Mouse (Mus musculus): Measurements from ENCODE around the gene Gna11.

The Gna11 gene

GRCm38 (mm10) chr10:81565257-81566228 is 20.6 kb upstream of the Gna11 start:
- DNase-seq (ENCODE audit: low spot score), result no peak

GRCm38 (mm10) chr10:81564734-81565133 is 19.7 kb upstream of the Gna11 start:
- no peak for DNase-seq (ENCODE audit: low spot score)

GRCm38 (mm10) chr10:81564216-81564615 is 19.2 kb upstream of the Gna11 start:
- DNase-seq (ENCODE audit: low spot score), result no peak

- no peak for DNase-seq (ENCODE audit: low spot score)
Measured at GRCm38 (mm10) chr10:81563481-81563880, 18.5 kb upstream of the Gna11 start.

GRCm38 (mm10) chr10:81562411-81562810 is 17.4 kb upstream of the Gna11 start:
- no peak for DNase-seq (ENCODE audit: low spot score)

- DNase-seq (ENCODE audit: low spot score), result no peak
Measured at GRCm38 (mm10) chr10:81560719-81561459, 15.9 kb upstream of the Gna11 start.

GRCm38 (mm10) chr10:81559627-81560539 is 14.9 kb upstream of the Gna11 start:
- no peak for DNase-seq (ENCODE audit: low spot score)

GRCm38 (mm10) chr10:81559163-81559626 is 14.2 kb upstream of the Gna11 start, which contains the start of gene Aes:
Gene Aes (plus strand): TSS chr10:81559488.
- no peak for DNase-seq (ENCODE audit: low spot score)

- no peak for DNase-seq (ENCODE audit: low spot score)
Measured at GRCm38 (mm10) chr10:81557491-81557890, 12.5 kb upstream of the Gna11 start.

GRCm38 (mm10) chr10:81556282-81556681 is 11.3 kb upstream of the Gna11 start:
- DNase-seq (ENCODE audit: low spot score), result no peak

- DNase-seq (ENCODE audit: low spot score), result no peak
Measured at GRCm38 (mm10) chr10:81553807-81554755, 9.1 kb upstream of the Gna11 start.

- DNase-seq (ENCODE audit: low spot score), result no peak
Measured at GRCm38 (mm10) chr10:81553232-81553631, 8.2 kb upstream of the Gna11 start.

- peak; percentile 72 for DNase-seq (ENCODE audit: low spot score)
Measured at GRCm38 (mm10) chr10:81551597-81552102, 6.7 kb upstream of the Gna11 start.

- no peak for DNase-seq (ENCODE audit: low spot score)
Measured at GRCm38 (mm10) chr10:81550257-81550656, 5.3 kb upstream of the Gna11 start.

- no peak for DNase-seq (ENCODE audit: low spot score)
Measured at GRCm38 (mm10) chr10:81548944-81549343, 4.0 kb upstream of the Gna11 start.

GRCm38 (mm10) chr10:81546788-81547571 is 2.0 kb upstream of the Gna11 start:
- DNase-seq (ENCODE audit: low spot score), result no peak

GRCm38 (mm10) chr10:81546332-81546731 is 1.3 kb upstream of the Gna11 start:
- no peak for DNase-seq (ENCODE audit: low spot score)

- DNase-seq (ENCODE audit: low spot score), result no peak
Measured at GRCm38 (mm10) chr10:81544296-81545160, 462 bp downstream of the Gna11 start.

- no peak for DNase-seq (ENCODE audit: low spot score)
Measured at GRCm38 (mm10) chr10:81543633-81544032, 1.4 kb downstream of the Gna11 start.
